Mouse (Mus musculus): ENCODE results near the gene Acp5. TPM values are rescaled to one million over a fixed set of nuclear protein-coding genes. Genes with fewer than 3 reads are reported as not detected.

Acp5 gene
- polyA plus RNA-seq, 1 experiment from 2014 or later = 42.9 TPM

DNA sequence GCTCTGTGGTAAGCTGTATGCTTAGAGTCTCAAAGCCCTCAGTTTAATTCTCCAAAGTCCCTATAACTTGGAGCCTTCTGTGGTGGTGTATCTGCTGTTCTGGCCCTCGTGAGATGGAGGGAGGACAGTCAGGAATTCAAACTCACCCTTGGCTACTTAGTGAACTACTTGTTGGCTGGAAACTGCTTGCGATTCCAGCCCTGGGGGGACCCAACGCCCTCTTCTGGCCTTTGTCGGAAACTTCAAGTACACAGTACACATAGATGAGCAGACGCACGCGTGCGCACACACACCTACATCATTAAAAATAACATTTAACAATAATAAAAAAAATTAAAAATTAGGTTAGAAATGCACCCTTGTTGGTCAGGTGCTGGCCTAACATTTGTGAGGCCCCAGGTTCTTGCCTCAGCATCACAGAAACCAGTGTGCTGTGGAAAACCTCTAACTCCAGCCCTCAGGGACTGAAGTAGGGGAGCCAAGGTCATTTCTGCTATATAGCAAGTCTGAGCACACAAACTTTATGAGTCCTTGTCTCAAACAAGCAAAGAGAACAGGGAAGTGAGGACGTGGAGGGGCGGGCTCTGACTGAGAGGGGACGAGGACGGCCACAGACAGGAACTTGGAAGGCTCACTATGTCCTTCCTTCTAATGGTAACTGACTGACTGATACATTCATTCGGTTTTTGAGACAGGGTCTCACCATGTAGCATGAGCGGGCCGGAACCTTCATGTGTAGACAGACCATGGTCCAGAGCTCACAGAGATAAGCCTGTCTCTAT, 10.1 kb downstream of the Acp5 start:
- no peaks in the 10 kb centered on the region for H3K9me3 ChIP-seq (ENCODE audit: control insufficient read depth, low read length)
- no peaks in the 10 kb centered on the region for H3K27me3 ChIP-seq (ENCODE audit: control insufficient read depth, insufficient read depth, low read length)
- ATAC-seq (ENCODE audit: low FRiP score, low TSS enrichment) (no peak), DNase-seq (ENCODE audit: low spot score) (no peak)
- H3K4me2 ChIP-seq (replicated peaks; ENCODE audit: low read depth) = no peak overlapping the region
- H3K4me1 ChIP-seq (replicated peaks; ENCODE audit: control insufficient read depth, insufficient read depth) = no peaks in the 10 kb centered on the region
- H3K36me3 ChIP-seq (ENCODE audit: control insufficient read depth, insufficient read depth, low read length) = no peaks in the 10 kb centered on the region
- no peak overlapping the region for H3K9ac ChIP-seq (ENCODE audit: low read length)
- TF ChIP-seq EP300 (optimal IDR thresholded peaks at IDR 0.05) = no peak
- TF ChIP-seq CTCF (IDR thresholded peaks at IDR 0.05; ENCODE audit: low read depth) = peak; percentile 5; the same call in 1 of the 2 replicates
- 89% methylated on average over 15 of the region's 15 CpGs for WGBS
- no peak overlapping the region for H3K27ac ChIP-seq (replicated peaks)
- no peak overlapping the region for H3K4me3 ChIP-seq (ENCODE audit: low read depth, low read length)

DNA sequence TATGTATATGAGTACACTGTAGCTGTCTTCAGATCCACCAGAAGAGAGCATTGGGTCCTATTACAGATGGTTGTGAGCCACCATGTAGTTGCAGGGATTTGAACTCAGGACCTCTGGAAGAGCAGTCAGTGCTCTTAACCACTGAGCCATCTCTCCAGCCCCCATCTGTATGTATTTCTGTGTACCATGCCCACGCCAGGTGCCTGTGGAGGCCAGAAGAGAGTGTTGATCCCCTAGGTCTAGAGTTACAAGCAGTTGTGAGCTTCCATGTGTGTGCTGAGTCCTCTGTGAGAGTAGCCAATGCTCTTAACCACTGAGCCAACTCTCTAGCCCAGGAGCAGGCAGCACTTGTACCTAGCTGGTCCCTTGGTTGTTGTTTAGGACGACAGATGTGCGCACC, 11.3 kb downstream of the Acp5 start:
- DNase-seq (ENCODE audit: low spot score) (no peak), ATAC-seq (ENCODE audit: low FRiP score, low TSS enrichment) (no peak)
- H3K27ac ChIP-seq (replicated peaks) = no peak overlapping the region
- H3K27me3 ChIP-seq (ENCODE audit: control insufficient read depth, insufficient read depth, low read length) = no peaks in the 10 kb centered on the region
- TF ChIP-seq CTCF (IDR thresholded peaks at IDR 0.05; ENCODE audit: low read depth) (no peak), EP300 (optimal IDR thresholded peaks at IDR 0.05) (no peak)
- no peaks in the 10 kb centered on the region for H3K36me3 ChIP-seq (ENCODE audit: control insufficient read depth, insufficient read depth, low read length)
- H3K4me2 ChIP-seq (replicated peaks; ENCODE audit: low read depth) = no peak overlapping the region
- WGBS = 90% methylated on average over 3 of the region's 3 CpGs
- H3K4me1 ChIP-seq (replicated peaks; ENCODE audit: control insufficient read depth, insufficient read depth) = no peaks in the 10 kb centered on the region
- no peak overlapping the region for H3K4me3 ChIP-seq (ENCODE audit: low read depth, low read length)
- H3K9me3 ChIP-seq (ENCODE audit: control insufficient read depth, low read length) = no peaks in the 10 kb centered on the region
- no peak overlapping the region for H3K9ac ChIP-seq (ENCODE audit: low read length)

DNA sequence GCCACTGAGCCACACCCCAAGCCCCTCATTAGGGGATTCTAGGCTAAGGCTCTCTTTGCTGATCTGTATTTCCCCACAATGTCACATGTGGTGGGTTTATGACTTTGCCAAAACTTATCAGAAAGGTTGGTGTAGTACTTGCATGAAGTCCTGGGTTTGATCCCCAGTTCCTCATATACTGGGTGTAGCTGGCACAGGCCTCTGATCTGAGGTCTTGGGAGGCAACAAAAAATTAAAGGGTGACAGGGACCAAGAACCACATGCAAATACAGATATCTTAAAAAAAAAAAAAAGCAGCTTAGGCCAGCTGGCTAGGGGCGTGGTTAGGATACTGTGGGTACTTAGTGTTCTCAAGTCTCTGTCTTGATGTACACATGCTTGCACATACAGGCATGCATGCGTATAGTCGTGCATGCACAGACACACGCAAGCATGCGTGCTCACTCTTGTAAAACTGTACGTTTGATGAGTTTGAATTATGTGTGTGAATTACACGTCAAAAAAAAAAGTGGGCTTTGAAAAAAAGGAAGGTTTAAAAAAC, 12.4 kb downstream of the Acp5 start:
- no peaks in the 10 kb centered on the region for H3K36me3 ChIP-seq (ENCODE audit: control insufficient read depth, insufficient read depth, low read length)
- TF ChIP-seq CTCF (IDR thresholded peaks at IDR 0.05; ENCODE audit: low read depth) = no peak
- no peak for TF ChIP-seq EP300 (optimal IDR thresholded peaks at IDR 0.05)
- H3K4me1 ChIP-seq (replicated peaks; ENCODE audit: control insufficient read depth, insufficient read depth) = no peaks in the 10 kb centered on the region
- no peaks in the 10 kb centered on the region for H3K9me3 ChIP-seq (ENCODE audit: control insufficient read depth, low read length)
- peak; percentile 55; the same call in 1 of the 2 replicates for ATAC-seq (ENCODE audit: low FRiP score, low TSS enrichment)
- H3K27ac ChIP-seq (replicated peaks) = peak overlapping the region; percentile 53; the same call in 1 of the 2 replicates
- H3K27me3 ChIP-seq (ENCODE audit: control insufficient read depth, insufficient read depth, low read length) = no peaks in the 10 kb centered on the region
- WGBS = 66% methylated on average over 7 of the region's 7 CpGs
- H3K4me2 ChIP-seq (replicated peaks; ENCODE audit: low read depth) = no peak overlapping the region
- no peak overlapping the region for H3K4me3 ChIP-seq (ENCODE audit: low read depth, low read length)
- no peak for DNase-seq (ENCODE audit: low spot score)
- no peak overlapping the region for H3K9ac ChIP-seq (ENCODE audit: low read length)

DNA sequence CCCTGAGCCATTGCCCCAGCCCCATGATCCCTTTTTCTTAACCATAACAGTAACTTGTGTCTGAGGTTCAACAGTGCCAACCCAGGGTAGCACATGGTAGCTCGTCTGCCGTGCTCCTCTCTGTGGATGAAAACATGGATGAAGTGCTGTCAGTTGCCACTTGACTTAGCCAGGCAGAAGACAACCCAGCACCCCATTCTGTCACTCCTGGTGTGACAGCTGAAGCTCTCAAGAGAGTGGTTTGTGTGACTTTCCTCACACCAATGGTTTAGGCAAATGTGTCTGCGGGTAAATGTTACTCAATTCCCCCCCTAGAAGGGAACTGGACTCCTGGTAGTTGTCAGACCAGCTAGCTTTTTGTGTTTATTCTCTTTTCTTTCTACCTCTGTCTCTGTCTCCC, 13.5 kb downstream of the Acp5 start:
- Histone ChIP-seq H3K9me3 (ENCODE audit: control insufficient read depth, low read length) (no peaks in the 10 kb centered on the region), H3K27ac (replicated peaks) (no peak overlapping the region), H3K27me3 (ENCODE audit: control insufficient read depth, insufficient read depth, low read length) (no peaks in the 10 kb centered on the region), H3K9ac (ENCODE audit: low read length) (no peak overlapping the region), H3K4me3 (ENCODE audit: low read depth, low read length) (no peak overlapping the region), H3K4me1 (replicated peaks; ENCODE audit: control insufficient read depth, insufficient read depth) (no peaks in the 10 kb centered on the region), H3K4me2 (replicated peaks; ENCODE audit: low read depth) (no peak overlapping the region), H3K36me3 (ENCODE audit: control insufficient read depth, insufficient read depth, low read length) (no peaks in the 10 kb centered on the region)
- no peak for ATAC-seq (ENCODE audit: low FRiP score, low TSS enrichment)
- WGBS = 73% methylated on average over 3 of the region's 3 CpGs
- DNase-seq (ENCODE audit: low spot score) = no peak
- TF ChIP-seq EP300 (optimal IDR thresholded peaks at IDR 0.05) (no peak), CTCF (IDR thresholded peaks at IDR 0.05; ENCODE audit: low read depth) (no peak)

DNA sequence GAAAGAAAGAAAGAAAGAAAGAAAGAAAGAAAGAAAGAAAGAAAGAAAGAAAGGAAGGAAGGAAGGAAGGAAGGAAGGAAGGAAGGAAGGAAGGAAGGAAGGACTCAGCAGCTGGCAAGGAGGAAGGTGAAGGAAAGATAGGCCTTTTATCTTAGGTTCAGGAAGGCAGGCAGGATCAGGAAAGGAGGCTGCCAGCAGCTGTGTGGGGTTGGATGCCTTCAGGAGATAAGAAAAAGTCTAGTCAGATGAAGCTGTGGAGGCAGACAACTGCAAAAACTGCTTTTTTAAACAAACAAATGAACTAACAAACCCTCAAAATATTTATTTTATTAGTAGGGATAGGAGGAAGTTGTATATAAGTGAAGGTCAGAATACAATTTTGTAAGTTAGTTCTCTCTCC, 14.0 kb downstream of the Acp5 start:
- Histone ChIP-seq H3K4me2 (replicated peaks; ENCODE audit: low read depth) (no peak overlapping the region), H3K27ac (replicated peaks) (no peak overlapping the region), H3K36me3 (ENCODE audit: control insufficient read depth, insufficient read depth, low read length) (no peaks in the 10 kb centered on the region), H3K9me3 (ENCODE audit: control insufficient read depth, low read length) (no peaks in the 10 kb centered on the region), H3K4me3 (ENCODE audit: low read depth, low read length) (no peak overlapping the region), H3K27me3 (ENCODE audit: control insufficient read depth, insufficient read depth, low read length) (no peaks in the 10 kb centered on the region), H3K4me1 (replicated peaks; ENCODE audit: control insufficient read depth, insufficient read depth) (no peaks in the 10 kb centered on the region), H3K9ac (ENCODE audit: low read length) (no peak overlapping the region)
- no peak for TF ChIP-seq EP300 (optimal IDR thresholded peaks at IDR 0.05)
- no peak for DNase-seq (ENCODE audit: low spot score)
- no peak for ATAC-seq (ENCODE audit: low FRiP score, low TSS enrichment)

DNA sequence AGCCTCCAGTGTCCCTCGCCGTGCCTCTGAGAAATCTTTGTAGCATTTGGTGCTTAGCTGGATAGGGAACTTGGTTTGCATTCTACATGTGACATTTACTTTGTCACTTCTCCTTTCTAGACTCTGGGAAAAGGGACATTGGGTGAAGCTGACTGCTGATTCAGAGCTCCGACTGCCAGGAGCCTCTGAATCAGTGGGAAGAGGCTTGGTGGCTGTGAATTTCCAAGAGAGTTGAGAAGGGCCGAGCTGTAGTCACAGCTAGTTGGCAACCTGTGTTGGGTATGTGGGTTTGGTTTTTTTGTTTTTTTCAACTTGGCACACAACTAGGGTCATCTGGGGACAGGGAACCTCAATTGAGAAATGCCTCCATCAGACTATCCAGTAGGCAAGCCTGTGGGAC, 16.0 kb downstream of the Acp5 start:
- H3K36me3 ChIP-seq (ENCODE audit: control insufficient read depth, insufficient read depth, low read length) = no peaks in the 10 kb centered on the region
- TF ChIP-seq CTCF (IDR thresholded peaks at IDR 0.05; ENCODE audit: low read depth) (no peak), EP300 (optimal IDR thresholded peaks at IDR 0.05) (no peak)
- ATAC-seq (ENCODE audit: low FRiP score, low TSS enrichment) = no peak

More for the DNA sequence above, 16.0 kb downstream of the Acp5 start:
- no peak overlapping the region for H3K4me2 ChIP-seq (replicated peaks; ENCODE audit: low read depth)
- no peak overlapping the region for H3K9ac ChIP-seq (ENCODE audit: low read length)
- H3K27me3 ChIP-seq (ENCODE audit: control insufficient read depth, insufficient read depth, low read length) = no peaks in the 10 kb centered on the region
- H3K4me1 ChIP-seq (replicated peaks; ENCODE audit: control insufficient read depth, insufficient read depth) = no peaks in the 10 kb centered on the region
- no peak for DNase-seq (ENCODE audit: low spot score)
- H3K9me3 ChIP-seq (ENCODE audit: control insufficient read depth, low read length) = no peaks in the 10 kb centered on the region
- no peak overlapping the region for H3K27ac ChIP-seq (replicated peaks)
- H3K4me3 ChIP-seq (ENCODE audit: low read depth, low read length) = no peak overlapping the region
- 90% methylated on average over 4 of the region's 4 CpGs for WGBS

All from stomach, postnatal 0 days (tissue).